Mouse (Mus musculus) skeletal muscle tissue, adult 2 months (tissue): ENCODE data around the gene Mbnl2.
"Not testable (repeated sequence)": the region's sequence is repeated elsewhere in the genome, so short reads cannot be mapped to it uniquely, and the experiment has no call there.

ENCODE experiments used
- DNase-seq: peaks from one replicate; pipeline ENCODE4 v3.0.0-alpha.2; 2012; ENCODE audit warnings: low read depth, low spot score

The Mbnl2 gene

DNA sequence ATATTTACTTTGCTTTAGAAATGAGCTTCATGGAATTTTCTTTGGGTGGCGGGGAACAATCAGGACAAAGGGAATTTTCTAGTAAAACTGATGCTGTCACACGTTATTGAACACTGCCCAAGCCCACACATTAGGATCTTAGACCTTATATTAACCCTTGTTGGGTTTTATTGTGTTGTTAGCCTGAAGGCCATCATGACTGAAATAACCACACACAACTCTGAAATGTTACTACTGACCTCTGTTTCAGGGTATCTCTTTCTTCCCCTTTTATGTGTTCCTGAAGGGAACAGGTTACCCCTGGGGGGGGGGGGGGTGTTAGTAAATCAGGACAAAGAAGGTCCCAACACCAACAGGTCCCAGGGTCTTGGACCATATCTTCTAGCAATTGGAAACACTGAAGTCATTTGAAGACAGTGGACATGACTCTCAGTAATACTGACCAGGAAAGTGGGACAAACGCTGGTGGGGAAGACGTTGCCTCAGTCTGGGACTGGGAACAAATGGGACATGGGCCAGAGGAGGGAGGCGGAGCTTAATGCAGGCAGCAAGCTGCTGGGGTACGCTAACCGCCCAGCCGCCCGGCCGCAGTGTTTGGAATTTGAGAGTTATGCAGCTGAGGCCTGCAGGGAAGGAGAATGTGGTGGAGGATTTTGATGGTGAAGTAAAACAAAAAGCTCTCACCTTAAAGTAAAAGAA lies 80.4 kb downstream of the Mbnl2 start:
- no peak for DNase-seq

DNA sequence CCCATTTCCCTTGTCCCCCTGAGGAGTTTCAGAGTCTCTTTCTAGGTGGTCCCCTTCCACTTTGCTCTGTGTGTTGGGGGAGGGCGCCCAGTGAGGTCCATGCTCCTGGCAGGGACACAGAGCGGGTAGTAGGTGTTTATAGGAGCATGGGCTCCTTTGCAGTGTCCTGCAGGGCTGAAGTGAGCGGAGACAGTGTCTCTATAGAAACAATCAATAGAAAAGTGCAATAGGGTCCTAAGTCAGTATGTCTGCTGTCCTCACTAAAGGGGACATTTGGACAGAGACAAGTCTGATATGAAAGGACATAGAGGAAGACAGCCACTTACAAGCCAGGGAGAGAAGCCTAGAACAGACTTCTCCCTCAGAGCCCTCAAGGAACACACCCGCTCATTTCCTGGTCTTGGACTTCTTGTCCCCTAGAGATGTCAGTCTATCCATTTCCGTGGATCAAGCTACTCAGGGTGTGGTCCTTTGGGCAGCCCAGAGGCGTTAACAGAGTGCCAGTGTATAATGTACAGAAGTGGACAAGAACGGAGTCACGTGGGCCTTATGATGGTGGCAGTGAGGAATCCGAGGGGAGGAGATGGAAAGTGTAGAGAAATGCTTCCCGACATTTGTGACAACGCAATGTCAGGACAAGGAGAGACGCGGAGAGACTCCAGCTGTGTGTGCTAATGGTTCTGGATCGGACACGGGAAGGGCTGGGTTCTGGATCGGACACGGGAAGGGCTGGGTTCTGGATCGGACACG lies 82.0 kb downstream of the Mbnl2 start:
- no peak for DNase-seq

DNA sequence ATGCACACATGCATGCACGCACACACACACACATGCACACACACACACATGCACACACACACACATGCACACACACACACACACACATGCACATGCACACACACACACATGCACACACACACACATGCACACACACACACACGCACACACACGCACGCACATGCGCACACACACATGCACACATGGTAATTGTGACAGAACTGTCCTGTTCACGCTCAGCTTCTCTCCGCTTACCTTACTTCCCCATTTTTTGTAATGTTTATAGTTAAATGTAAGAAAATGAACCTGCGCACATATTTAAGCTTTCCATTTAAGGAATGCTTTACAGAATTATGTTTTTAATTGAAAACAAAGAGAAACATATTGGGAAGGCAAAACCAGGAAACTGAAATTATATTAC lies 84.1 kb downstream of the Mbnl2 start:
- DNase-seq, result not testable (repeated sequence)

DNA sequence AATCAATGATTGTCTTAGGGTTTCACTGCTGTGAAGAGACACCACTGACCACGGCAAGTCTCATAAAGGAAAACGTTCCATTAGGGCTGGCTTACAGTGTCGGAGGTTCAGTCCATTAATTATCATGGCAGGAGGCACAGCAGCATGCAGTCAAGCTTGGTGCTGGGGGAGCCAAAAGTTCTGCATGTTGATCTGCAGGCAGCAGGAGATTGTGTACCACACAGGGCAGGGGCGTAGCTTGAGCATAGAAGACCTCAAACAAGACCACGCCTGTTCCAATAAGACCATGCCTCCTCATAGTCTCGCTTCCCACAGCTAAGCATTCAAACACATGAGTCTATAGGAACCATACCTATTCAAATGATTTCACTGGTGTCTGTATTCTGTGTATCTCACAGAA lies 85.7 kb downstream of the Mbnl2 start:
- no peak for DNase-seq

DNA sequence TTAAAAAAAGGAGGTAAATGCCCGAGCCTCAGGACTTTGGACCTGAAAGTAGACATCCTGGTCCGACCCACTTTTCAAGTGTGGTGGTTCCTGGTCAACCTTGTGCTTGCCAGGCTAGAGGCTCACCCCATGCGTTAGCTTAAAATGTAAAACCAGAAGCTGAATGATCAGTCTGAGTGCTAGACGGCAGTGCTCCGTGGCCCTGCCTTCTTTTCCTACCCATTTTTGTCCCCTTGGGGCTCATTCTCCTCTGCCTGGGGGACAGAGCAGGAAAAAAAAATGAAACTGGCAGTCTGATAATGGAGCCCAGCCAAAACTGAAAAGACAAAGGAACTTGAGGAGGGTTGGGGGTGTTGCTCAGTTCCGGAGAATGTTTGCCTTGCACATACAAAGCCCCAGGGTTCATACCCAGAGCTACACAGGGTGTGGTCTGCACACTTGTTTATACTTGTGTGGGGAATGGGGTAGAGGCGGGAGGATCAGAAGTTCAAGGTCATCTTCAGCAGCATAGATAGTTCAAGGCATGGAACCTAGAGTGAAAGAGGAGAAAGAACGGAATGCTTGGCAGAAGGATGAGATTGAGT lies 87.0 kb downstream of the Mbnl2 start:
- DNase-seq, result no peak

DNA sequence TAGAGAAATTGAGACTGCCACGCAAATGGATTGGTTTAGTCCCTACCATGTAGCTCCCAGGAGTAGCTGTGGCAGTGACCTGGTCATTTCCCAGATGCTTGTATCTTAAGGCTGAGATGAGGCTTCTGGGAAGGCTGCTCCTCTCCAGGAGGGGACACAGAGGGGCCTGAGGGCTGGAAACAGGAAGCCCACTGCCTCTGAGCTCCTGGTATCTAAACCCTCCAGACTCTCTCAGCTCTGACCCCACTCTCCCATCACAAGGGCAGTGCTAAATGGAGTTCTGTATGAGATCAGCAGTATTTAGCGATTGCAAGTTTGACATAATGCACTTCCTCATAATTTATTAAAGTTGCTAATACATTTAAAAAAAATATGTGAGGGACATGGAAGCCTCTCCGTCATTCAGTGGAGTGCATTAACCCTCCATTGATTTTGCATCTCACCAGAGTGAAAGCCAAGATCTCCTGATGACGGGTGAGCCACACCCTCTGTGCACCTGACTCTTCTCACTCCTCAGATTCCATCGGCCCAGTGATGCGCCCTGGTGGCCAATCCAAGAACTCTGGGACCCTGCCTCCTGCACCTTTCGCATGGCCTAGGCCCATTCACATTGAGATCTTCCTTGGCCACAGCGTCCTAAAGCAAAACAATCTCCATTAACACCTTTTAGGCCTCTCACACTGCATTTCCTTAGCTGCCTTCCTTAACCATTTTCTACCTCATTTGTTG lies 87.8 kb downstream of the Mbnl2 start:
- no peak for DNase-seq

DNA sequence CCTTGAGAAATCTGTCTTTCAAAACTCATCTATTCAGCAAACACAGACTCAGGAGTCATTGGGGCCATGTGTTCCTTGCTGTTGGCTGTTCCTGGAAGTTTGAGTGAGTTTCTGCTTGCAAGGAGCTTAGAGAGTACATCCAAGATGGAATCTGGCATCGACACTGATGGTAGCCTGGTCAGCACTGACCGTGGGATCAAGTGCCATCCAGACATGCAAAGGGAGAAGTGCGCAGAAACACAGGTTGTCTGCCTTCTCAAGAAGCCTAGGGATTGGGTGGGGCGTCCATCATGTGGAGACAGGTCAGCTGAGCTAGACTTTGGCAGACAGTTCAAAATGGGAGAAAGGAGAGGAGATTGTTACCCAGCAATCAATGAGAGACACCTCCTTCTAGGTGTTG lies 89.6 kb downstream of the Mbnl2 start:
- peak; percentile 73 for DNase-seq

DNA sequence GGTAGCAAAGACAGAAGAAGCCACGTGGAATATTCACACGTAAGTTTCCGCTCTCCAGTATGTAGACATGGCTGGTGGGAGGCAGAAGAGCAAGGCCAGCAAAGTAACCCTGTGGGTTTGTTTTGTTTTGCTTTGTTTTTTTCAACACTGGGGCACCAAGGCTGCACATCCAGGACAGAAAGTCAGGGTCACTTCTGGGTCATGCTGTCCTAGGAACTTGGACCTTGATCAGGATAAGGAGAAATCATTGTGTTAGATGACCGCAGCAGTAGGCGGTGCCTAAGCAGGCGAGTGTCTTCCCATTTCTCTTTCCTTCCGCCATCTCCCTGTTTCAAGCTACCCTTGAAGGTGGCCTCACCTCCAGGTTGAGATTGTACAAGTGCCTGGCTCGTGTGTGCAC lies 91.5 kb downstream of the Mbnl2 start:
- DNase-seq, result no peak

DNA sequence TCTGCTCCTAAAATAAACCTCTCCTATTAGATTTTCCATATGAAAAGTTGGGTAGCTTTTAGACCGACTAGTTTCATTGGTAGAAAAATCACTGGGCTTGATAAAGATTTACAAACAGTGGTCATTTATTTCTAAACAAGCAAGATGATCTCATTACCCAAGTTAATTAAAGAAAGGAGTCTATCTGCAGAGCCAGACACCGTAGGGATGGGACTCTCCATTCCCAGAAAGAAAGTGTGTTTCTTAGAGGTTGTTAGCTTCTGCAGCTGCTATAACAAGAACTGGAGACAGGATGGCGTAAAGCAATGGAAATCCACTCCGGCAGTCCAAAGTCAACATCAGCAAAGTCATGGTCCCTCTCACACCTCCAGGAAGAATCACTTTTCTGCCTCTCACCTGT lies 92.1 kb downstream of the Mbnl2 start:
- DNase-seq, result no peak

DNA sequence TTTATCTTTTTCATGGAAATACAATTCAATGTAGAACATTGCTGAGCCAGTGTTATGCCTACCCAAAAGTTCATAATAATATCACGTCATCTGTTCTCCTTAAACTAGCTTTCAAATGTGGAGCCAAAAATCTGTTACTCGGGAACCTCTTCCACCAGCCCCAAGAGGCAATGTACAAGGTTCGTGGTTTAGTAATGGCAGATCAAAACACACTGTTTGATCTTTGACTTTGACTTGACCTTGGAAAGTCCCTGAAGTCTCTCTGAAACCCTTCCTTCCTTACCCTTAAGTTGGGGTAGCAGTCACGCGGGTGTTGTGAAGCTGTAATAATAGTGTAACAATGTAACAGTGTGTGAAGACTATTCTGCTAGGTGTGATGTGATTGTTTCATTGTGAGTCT lies 93.0 kb downstream of the Mbnl2 start:
- no peak for DNase-seq

DNA sequence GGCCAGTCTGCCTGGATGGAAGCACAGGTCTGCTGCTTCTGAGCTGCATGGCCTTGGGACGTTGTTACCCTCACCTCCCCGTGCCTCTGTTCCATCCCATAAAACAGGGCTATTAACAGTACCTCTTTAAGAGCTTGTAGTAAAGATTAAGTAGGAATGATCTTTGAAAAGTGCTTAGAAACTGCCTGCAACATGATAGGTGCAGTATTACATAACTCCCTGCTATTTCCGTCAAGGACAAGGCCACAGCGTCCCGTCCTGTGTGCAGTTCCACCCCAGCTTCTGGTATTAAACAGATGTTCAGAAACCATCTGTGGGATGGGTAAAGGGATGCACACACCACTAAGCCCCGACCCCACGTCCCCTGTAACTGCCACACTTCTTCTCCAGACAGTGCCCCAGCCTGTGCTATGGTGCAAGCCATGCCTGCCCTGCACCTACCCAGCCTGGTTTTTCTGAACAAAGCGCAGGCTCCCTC lies 93.5 kb downstream of the Mbnl2 start:
- peak; percentile 90 for DNase-seq

DNA sequence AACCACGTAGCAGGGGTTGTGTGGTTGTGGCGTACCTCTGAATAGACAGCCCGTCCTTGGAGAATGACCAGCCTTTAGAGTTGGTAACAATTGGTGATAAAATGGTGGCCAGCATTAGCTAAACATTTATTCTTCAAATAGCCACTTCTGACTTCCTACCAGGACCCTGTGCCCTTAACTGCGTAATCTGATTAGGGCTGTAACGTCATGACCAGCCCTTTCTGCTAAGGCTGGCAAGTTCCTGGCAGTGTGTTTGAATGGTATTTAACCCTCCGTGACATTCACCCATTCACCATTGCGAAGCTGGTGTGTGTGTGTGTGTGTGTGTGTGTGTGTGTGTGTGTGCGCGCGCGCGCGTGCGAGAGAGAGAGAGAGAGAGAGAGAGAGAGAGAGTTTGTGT lies 94.6 kb downstream of the Mbnl2 start:
- peak; percentile 65 for DNase-seq

DNA sequence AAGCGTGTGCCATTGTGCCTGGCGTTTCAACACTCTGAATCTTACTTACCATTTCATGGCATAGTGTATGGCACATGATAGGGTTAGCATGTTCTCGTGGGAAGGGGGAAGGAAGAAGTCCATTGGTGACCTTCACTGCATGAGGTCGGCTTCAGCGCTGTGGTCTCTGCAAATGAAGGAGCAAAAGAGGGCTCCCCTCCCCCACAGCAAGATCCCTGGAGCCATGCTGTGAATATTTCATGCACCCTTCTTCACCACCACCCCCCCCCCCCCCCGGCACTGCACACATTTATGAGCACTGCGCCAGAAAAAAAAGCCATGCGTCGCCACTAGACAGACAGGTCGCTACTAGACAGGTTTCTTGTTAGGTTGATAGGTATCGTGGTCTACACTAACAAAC lies 95.2 kb downstream of the Mbnl2 start:
- no peak for DNase-seq

DNA sequence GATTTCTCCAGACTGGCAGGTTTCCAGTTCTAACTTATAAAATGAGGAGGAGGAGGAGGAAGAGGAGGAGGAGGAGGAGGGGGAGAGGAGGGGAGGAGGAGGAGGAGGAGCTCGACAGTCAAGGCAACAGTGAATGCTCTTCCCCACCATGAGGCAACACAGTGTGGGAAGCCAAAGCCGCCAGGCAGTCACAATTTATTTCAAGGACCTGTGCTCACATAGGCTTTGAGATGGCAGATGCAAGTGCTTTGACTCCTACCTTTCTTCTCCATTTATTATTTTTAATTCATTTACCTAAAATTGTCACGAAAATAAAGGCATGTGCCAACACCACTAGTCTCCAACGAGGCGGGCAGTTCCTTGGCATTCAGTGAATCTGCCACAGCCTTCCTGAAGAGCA lies 95.7 kb downstream of the Mbnl2 start:
- DNase-seq, result no peak

DNA sequence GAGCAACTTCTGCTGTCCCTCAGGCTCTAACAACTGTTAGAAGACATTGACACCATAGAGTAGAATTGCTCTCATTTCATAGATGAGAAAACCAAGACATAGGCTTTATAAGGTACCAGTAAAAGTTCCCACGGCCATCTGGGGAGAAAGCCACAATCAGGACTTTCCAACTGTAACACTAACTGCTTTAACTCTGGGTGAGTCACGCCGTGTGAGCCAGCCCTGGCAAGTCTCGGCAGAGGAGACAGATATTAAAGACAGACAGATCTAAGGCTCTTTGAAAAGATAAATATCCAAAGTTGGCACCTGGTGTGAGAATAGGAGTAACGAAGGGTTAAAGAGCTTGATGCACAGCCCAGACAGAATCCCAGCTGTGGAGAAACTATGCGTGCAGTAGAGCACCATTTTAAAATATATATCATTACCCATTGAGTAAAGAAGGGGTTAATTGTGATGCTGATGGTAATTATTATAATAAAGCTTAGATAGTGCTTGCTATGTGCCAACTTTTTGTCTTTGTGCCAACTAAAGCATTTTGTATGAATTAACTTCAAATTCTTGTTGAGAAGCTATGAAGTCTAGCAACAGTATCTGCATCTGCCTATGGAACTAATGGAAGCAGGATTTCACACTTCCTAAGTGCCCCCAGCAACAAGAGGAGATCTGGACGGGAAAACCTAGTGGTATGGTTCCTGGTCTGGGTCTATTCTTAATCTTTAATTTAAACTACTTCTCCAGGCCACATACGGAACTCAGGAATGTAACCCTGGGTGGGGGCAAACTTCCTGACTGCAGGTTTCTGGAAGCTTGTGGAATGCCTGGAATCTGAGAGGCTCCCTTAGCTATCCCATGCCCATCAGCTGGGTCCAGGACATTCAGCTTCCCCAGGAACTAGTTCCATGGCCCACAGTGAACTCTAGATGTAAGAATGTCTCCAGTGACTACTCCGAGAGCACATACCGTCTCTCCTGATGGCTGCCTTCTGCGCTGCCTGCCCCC lies 97.9 kb downstream of the Mbnl2 start:
- no peak for DNase-seq

DNA sequence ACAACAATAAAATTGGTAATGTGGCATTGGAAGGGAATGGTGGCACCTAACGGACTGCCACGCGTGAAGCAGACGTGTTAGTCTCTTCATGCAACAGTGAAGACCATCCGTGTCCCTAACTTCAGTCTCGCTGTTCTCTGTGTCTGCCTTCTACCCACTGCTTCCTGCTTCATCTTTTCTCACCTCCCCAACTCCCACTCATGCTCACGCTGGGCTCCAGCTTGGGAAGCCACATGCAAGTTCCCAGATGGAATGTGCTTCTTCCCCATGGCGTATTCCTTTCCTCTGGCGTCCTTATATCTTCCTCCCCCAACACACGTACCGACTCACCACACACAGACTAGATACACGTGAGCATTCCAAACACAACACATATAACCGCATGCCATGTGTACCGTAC lies 99.3 kb downstream of the Mbnl2 start:
- no peak for DNase-seq

DNA sequence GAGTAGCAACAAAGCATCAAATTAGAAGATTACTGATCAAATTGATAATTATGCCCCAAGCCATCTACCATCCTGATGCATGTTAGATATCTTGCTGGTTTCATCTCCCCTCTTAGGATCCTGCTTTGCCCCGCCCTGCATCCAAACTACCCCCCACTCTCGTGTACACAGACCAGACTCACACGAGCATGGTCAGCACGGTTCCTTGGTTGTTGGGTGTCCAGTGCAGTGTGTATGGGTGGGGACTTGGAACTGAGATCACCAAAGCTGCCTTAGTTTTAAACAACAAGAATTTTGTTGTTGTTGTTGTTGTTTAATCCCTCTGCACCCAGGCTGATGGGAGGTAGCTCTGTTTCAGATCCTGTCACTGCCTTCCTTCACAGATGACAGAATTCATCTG lies 101.7 kb downstream of the Mbnl2 start:
- no peak for DNase-seq

DNA sequence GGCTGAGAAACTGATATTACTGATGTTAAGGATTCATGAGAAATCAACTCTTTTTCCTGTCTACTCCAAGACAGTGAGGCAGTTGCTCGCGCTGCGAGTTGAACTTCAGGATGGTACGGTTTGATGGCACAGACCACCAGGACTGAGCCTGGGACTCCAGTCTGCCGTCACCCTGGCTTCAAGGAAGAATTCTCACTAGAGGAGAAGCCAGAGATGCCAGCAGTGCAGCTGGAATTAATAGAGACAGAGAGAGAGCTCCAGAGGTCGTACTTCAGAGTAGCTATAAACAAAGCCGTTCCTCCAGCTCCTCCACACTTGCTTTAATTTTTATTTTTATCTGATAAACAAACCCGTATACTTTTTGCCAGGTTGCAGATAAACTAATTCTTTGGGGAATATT lies 102.5 kb downstream of the Mbnl2 start:
- no peak for DNase-seq

DNA sequence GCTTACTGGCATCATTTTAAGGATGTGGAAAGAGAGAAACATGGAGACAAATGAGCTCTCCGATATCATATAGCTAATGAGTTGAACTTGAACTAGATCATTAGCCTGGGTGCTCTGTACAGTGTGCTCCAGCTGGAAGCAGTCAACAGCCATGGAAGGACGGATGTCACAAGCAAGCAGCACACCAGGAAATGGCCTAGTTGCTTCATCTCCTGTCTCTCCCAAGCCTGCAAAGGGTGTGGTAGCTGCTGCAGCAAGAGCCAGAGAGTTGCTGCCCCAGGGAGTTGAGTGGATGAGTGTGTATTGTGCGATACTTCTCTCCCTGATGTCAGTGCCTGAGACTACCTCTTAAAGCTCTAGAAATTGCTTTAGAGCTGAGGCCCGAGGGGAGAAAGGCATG lies 104.2 kb downstream of the Mbnl2 start:
- DNase-seq, result peak; percentile 72

DNA sequence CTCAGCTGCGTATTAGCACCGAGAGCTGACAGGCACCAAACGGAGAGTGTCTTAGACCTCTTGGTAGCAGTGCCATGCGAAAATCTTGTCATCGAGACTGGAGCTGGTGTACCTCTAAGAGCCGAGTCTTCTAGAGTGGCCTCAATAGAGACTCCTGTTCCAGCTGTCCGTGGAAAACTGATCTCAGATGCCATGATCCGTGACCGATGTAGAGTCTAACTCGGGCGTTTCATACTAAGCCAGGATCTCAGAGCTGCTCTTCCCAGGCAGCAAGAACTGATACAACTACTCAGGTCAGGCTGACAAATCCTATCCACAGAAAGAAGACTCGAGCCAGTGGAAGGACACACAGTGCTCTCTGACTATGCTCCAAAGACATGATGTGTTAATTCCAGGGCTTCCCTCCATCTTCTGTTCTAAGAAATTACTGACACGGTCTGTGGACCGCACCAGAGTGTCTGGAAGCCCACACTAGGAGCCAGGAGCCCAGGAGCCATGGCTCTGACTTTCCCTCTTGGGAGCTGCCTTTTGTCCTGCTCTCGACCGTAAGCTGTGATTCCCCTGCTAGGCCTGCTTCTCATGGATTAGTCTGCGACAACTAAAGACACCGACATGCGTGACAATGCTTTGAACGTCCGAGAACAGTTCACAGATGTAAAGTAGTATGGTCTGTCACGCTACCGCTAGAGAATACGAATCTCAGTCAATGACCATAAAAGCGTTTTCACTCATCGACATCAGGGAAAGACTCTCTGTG lies 106.1 kb downstream of the Mbnl2 start:
- DNase-seq, result no peak
